Mouse (Mus musculus) spleen, adult 2 months (tissue): ENCODE measurements at regions not wholly inside any gene's neighbourhood (a gene's known extent, or its start where the extent isn't known, plus 50 kb on each side); places are given as distances from the start of the nearest gene placed in this dataset.

Experiments
- CTCF ChIP-seq: fragments of 200-500 bp; IDR thresholded peaks from 2 replicates; pipeline ENCODE4 v1.5.1; 2011; ENCODE audit warnings: mild to moderate bottlenecking, inconsistent platforms; ENCODE audit not compliant: insufficient read depth, insufficient read length, insufficient replicate concordance; ENCODE audit errors: extremely low read depth
- POLR2A ChIP-seq: fragments of 200-500 bp; IDR thresholded peaks from 2 replicates; pipeline ENCODE4 v1.6.1; 2011; ENCODE audit warnings: low read depth, low read length, inconsistent platforms

DNA sequence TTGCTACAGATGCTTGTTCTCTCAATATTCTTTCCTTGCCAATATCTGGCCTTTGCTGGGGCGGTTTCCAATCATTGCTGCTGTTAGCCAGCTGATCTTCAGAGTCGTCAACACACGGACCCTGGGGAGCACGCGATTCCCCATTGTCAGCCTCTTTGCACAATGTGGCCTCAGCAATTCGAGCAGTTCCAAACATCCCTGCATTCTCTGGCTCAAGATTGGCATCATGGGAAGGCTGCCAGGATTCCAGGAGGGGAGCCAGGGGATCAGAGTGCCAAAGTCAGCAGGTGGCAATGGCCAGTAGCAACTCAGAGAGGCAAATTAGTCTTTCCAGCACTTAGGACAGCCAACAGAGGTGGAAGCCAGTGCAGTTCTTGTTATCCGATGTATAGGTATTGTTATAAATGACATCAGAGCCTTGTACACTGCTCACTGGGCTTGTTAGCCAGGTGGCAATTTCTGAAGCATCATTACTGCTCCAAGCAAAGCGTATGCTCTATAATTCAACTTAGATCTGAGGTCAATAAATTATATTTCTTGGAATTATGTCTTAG lies 240.8 kb upstream of the Gk2 start:
- TF ChIP-seq POLR2A, result no peak
- TF ChIP-seq CTCF, result no peak
